16 mouse cellular contexts compared by ENCODE assay signal in the genomic region with DNA sequence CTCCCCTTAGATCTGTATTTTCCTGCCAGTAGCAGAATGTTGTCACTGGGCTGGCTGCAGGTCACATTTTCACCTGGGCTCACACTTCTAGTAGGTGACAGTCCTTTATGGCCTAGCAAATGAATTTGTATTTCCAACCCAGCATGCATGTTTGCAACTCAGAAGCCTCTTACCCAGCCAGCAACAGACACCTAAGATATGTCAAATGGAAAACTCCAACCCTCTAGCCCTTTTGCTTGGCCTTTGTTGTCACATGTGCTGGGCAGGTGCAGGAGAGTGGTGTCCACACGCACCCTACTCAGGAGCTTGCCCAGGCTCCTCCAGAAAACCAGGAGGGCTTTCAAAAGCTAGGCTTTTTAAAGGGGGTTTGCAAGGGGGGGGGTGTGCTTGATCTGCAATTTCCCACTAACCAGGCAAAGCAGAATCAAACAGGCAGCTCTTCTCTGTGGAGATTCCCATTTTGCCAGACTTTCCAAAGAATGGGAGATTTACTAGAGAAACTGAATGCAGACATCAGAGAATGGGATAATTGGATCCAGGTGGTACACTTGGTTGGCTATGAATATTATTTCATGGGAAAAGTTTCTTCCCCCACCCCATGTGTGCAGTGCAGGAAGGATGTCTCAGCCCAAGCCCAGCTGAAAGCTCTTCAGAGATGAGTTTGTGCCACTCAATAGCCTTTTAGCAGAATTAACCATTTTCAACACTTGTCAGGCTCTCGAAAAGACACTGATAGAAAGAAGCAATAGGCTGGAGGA.
DNase-seq lines count a peak whose midpoint lies in the region; ATAC-seq and TF ChIP-seq lines count a peak whose summit lies in the region.
"Had no signal": no experiment of that assay in that cellular context is flagged by ENCODE, and none has a peak within 500 bp of the region (broad histone marks: within the 10 kb centered on the region; RNA-seq: fewer than 3 reads in every experiment).

No protein-coding gene starts in this region.

- 73% methylated on average over 2 of the region's 2 CpGs for WGBS in forebrain, embryonic 10.5 days
- WGBS in forebrain, embryonic 11.5 days, result 66% methylated on average over 2 of the region's 2 CpGs
- WGBS in forebrain, embryonic 16.5 days, result 45% methylated on average over 2 of the region's 2 CpGs
- WGBS in midbrain, embryonic 12.5 days, result 70% methylated on average over 2 of the region's 2 CpGs
- 87% methylated on average over 2 of the region's 2 CpGs for WGBS in kidney, embryonic 14.5 days

- no peak overlapping the region for H3K9ac ChIP-seq in forebrain, embryonic 11.5 days (ENCODE audit: low read length)
- H3K9ac ChIP-seq in forebrain, embryonic 16.5 days (replicated peaks; ENCODE audit: low read depth, low read length), result no peak overlapping the region
- H3K9ac ChIP-seq in midbrain, embryonic 12.5 days (replicated peaks), result no peak overlapping the region
- H3K9ac ChIP-seq in kidney, embryonic 14.5 days (ENCODE audit: low read depth, low read length), result no peak overlapping the region

- H3K4me3 ChIP-seq in forebrain, embryonic 10.5 days, result no peak overlapping the region
- H3K4me3 ChIP-seq in forebrain, embryonic 11.5 days (ENCODE audit: low read depth, low read length), result no peak overlapping the region
- no peak overlapping the region for H3K4me3 ChIP-seq in forebrain, embryonic 16.5 days (replicated peaks; ENCODE audit: low read length)
- no peak overlapping the region for H3K4me3 ChIP-seq in midbrain, embryonic 12.5 days
- H3K4me3 ChIP-seq in kidney, embryonic 14.5 days (ENCODE audit: low read length), result no peak overlapping the region
- H3K4me3 ChIP-seq: heart, adult 2 months had no signal

- H3K27ac ChIP-seq in forebrain, embryonic 10.5 days, result 0 out of 2 replicates have a peak overlapping the region, but pooled peaks have one; percentile 11
- H3K27ac ChIP-seq in forebrain, embryonic 11.5 days (ENCODE audit: low read depth, low read length), result no peak overlapping the region
- peak overlapping the region; percentile 69 for H3K27ac ChIP-seq in forebrain, embryonic 16.5 days (ENCODE audit: low read length)
- H3K27ac ChIP-seq in midbrain, embryonic 12.5 days (replicated peaks), result peak overlapping the region; percentile 60; the same call in 1 of the 2 replicates
- no peak overlapping the region for H3K27ac ChIP-seq in kidney, embryonic 14.5 days (ENCODE audit: low read depth, low read length)

- peaks cover 44% of the 10 kb centered on the region for H3K4me1 ChIP-seq in forebrain, embryonic 10.5 days
- H3K4me1 ChIP-seq in forebrain, embryonic 11.5 days (replicated peaks; ENCODE audit: control insufficient read depth, insufficient read depth, low read length), result no peaks in the 10 kb centered on the region; the same call in 1 of the 2 replicates
- H3K4me1 ChIP-seq in forebrain, embryonic 16.5 days (replicated peaks; ENCODE audit: control insufficient read depth, insufficient read depth, low read length), result peaks cover 47% of the 10 kb centered on the region
- peaks cover 39% of the 10 kb centered on the region for H3K4me1 ChIP-seq in midbrain, embryonic 12.5 days
- H3K4me1 ChIP-seq in kidney, embryonic 14.5 days (ENCODE audit: control insufficient read depth, insufficient read depth, low read length), result no peaks in the 10 kb centered on the region

- H3K27me3 ChIP-seq in forebrain, embryonic 10.5 days (ENCODE audit: poor library complexity, severe bottlenecking), result no peaks in the 10 kb centered on the region
- no peaks in the 10 kb centered on the region for H3K27me3 ChIP-seq in forebrain, embryonic 11.5 days (ENCODE audit: control insufficient read depth, insufficient read depth, low read length)
- no peaks in the 10 kb centered on the region for H3K27me3 ChIP-seq in forebrain, embryonic 16.5 days (replicated peaks; ENCODE audit: control insufficient read depth, insufficient read depth, low read length)
- H3K27me3 ChIP-seq in midbrain, embryonic 12.5 days, result no peaks in the 10 kb centered on the region
- H3K27me3 ChIP-seq in kidney, embryonic 14.5 days (ENCODE audit: control insufficient read depth, insufficient read depth, low read length), result no peaks in the 10 kb centered on the region

- peaks cover 6% of the 10 kb centered on the region for H3K36me3 ChIP-seq in forebrain, embryonic 10.5 days (replicated peaks)
- H3K36me3 ChIP-seq in forebrain, embryonic 11.5 days (ENCODE audit: control insufficient read depth, insufficient read depth, low read length), result no peaks in the 10 kb centered on the region
- H3K36me3 ChIP-seq in forebrain, embryonic 16.5 days (ENCODE audit: control insufficient read depth, insufficient read depth), result peaks cover 4% of the 10 kb centered on the region; the same call in 1 of the 2 replicates
- H3K36me3 ChIP-seq in midbrain, embryonic 12.5 days, result no peaks in the 10 kb centered on the region
- H3K36me3 ChIP-seq in kidney, embryonic 14.5 days (ENCODE audit: control insufficient read depth, insufficient read depth, low read length), result no peaks in the 10 kb centered on the region

- no peak for ATAC-seq in forebrain, embryonic 11.5 days (replicated peaks; ENCODE audit: low FRiP score)
- no peak for ATAC-seq in forebrain, embryonic 16.5 days
- no peak for ATAC-seq in midbrain, embryonic 12.5 days (ENCODE audit: low FRiP score, low read depth)
- no peak for ATAC-seq in kidney, embryonic 14.5 days (ENCODE audit: low FRiP score, low TSS enrichment)

- DNase-seq in forebrain, embryonic 10.5 days (ENCODE audit: extremely low spot score, low spot score), result no peak
- no peak for DNase-seq in forebrain, embryonic 11.5 days (ENCODE audit: low spot score)
- DNase-seq in brain, embryonic 14.5 days (ENCODE audit: low read depth), result peak; percentile 62
- no peak for DNase-seq in testis, postnatal 14 days (ENCODE audit: low spot score)
- no peak for DNase-seq in heart, adult 9 months (ENCODE audit: low spot score in 2 of 2)
- DNase-seq: adrenal gland, adult 2 months; cerebellum, postnatal 25 days; heart, adult 2 months; heart, postnatal 14 days; kidney, adult 18-20 months; kidney, postnatal 4 days; liver; lung, adult 2 months had no signal

- H3K4me2 ChIP-seq in forebrain, embryonic 11.5 days (ENCODE audit: low read depth, low read length, severe bottlenecking), result no peak overlapping the region
- H3K4me2 ChIP-seq in forebrain, embryonic 16.5 days (ENCODE audit: low read length), result no peak overlapping the region
- H3K4me2 ChIP-seq in midbrain, embryonic 12.5 days (replicated peaks), result no peak overlapping the region
- H3K4me2 ChIP-seq in kidney, embryonic 14.5 days (replicated peaks; ENCODE audit: low read depth, low read length), result no peak overlapping the region

- TF ChIP-seq CTCF in brain, embryonic 14.5 days (IDR thresholded peaks at IDR 0.05; ENCODE audit: borderline replicate concordance, extremely low read depth, insufficient read depth, insufficient read length), result no peak

- H3K9me3 ChIP-seq in forebrain, embryonic 10.5 days, result no peaks in the 10 kb centered on the region
- no peaks in the 10 kb centered on the region for H3K9me3 ChIP-seq in forebrain, embryonic 11.5 days (ENCODE audit: control insufficient read depth, low read length)
- H3K9me3 ChIP-seq in forebrain, embryonic 16.5 days (ENCODE audit: control insufficient read depth, low read length), result no peaks in the 10 kb centered on the region
- H3K9me3 ChIP-seq in midbrain, embryonic 12.5 days, result no peaks in the 10 kb centered on the region
- no peaks in the 10 kb centered on the region for H3K9me3 ChIP-seq in kidney, embryonic 14.5 days (ENCODE audit: control insufficient read depth, low read length)

- no peak for TF ChIP-seq POLR2A in brain, embryonic 14.5 days (IDR thresholded peaks at IDR 0.05; ENCODE audit: borderline replicate concordance, extremely low read depth, insufficient read depth, insufficient read length, poor library complexity, severe bottlenecking)

Comparison
In these comparisons a context has a peak if more than half of its experiments do, and no peak if none do; other contexts are left out.
1. H3K27ac ChIP-seq: peak in forebrain, embryonic 10.5 days (single experiment), forebrain, embryonic 16.5 days (single experiment) and midbrain, embryonic 12.5 days (single experiment); none in forebrain, embryonic 11.5 days (single experiment) and kidney, embryonic 14.5 days (single experiment).